Mouse (Mus musculus): Measurements from ENCODE around the gene Cyp46a1.

Cyp46a1 gene

DNA sequence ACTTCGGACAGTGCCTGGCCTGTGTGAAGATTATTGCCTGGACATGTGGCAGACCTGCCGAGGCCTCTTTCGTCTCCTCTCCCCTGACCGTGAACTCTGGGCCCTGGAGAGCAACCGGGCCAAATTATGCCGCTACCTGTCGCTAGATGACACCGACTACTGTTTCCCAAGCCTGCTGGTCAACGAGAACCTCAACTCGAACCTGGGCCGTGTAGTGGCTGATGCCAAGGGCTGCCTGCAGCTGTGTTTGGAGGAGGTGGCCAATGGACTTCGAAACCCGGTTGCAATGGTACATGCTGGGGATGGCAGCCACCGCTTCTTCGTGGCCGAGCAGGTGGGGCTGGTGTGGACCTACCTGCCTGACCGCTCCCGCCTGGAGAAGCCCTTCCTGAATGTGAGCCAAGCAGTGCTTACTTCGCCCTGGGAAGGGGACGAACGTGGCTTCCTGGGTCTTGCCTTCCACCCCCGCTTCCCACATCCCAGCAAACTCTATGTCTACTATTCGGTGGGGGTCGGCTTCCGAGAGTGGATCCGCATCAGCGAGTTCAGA lies 22.4 kb upstream of the Cyp46a1 start:
- in situ Hi-C loops (cut with MboI), result no loop called here

- in situ Hi-C loops (cut with MboI), result no loop called here
Measured at GRCm38 (mm10) chr12:108312432-108312851, 21.7 kb upstream of the Cyp46a1 start.

- in situ Hi-C loops (cut with MboI), result no loop called here
Measured at GRCm38 (mm10) chr12:108313244-108313772, 20.9 kb upstream of the Cyp46a1 start.

DNA sequence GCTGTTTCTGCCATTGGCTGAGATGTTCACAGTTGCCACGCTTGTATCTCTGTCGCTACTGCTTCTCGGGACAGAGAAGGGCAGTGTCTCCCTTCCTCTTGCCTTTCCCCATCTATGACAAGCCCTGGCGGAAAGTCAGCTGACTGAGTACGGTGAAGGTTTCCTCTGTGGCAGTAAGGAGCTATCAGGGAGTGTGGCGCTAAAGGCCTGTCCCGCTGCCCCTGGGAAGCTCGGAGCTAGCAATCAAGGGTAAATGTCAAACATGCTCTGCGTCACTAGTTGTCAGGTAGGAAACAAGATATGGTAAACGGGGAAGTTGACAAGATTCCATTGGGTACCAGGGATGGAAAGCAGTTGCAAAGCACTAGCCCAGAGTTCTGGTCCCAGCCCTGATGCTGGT lies 18.4 kb upstream of the Cyp46a1 start:
- in situ Hi-C loops (cut with MboI), result no loop called here

GRCm38 (mm10) chr12:108316655-108317054 lies 17.5 kb upstream of the Cyp46a1 start:
- in situ Hi-C loops (cut with MboI), result no loop called here

DNA sequence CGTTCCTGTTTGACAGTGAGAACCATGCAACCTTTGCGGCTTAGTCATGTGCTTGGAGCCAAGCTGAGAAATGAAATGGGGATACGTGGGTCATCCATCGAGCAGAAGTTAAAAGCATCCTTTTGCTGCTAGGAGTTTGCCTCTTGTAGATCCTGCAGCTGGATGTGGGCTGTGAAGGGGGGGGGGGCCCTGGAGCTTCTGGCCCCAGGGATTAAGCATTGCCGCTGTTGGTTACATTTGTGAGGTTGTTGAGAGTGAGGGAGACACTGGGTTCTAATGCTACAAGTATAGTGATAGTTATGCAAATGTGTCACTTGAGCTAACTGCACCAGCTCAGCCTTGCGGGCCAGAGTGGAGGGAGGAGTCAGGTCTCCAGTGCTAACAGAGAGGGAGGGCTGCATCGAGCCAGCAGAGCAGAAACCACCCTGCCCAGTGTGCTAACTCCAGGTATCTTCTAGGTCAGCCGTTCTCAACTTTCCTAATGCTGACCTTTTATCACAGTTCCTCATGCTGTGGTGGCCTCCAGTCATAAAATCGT lies 16.9 kb upstream of the Cyp46a1 start:
- in situ Hi-C loops (cut with MboI), result no loop called here

DNA sequence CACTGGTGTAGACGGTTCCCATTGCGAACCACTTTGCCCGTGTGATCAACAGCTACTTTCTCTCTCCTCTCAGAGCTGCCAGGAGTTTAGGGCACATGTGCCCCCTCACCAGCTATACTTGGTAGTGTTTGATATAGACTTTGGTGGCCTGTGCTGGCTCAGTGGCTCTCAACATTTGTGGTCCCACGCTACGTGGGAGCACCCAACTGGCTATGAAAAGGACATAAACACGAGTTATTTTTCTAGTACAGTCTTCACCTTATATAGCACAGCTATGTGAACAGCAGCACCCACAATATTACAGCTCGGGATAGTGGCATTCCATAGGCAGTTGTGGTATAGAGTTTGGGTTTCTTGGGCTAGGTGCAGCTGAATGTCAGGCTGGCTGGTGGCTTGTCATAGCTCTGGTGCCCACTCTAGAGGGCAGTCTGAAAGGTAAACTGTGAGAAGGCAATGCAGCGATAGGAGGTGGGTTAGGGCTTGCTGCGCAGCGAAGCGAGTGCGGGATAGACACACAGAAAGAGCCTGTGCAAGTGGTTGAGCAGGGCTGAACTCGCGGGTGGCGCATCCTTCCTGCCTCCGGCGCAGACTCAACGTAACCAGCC lies 16.3 kb upstream of the Cyp46a1 start:
- in situ Hi-C loops (cut with MboI), result no loop called here

DNA sequence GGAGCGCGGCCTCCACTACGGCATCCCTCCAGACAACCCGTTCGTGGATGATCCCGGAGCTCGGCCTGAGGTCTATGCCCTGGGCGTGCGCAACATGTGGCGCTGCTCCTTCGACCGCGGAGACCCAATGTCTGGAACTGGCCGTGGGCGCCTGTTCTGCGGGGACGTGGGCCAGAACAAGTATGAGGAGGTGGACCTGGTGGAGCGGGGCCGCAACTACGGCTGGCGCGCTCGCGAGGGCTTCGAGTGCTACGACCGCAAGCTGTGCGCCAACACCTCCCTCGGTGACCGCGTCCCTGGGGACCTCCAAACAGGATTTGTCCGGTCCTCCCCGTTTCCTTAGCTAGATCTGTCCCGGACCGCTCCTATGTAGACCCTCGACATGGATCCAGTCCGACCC lies 15.7 kb upstream of the Cyp46a1 start:
- in situ Hi-C loops (cut with MboI), result no loop called here

DNA sequence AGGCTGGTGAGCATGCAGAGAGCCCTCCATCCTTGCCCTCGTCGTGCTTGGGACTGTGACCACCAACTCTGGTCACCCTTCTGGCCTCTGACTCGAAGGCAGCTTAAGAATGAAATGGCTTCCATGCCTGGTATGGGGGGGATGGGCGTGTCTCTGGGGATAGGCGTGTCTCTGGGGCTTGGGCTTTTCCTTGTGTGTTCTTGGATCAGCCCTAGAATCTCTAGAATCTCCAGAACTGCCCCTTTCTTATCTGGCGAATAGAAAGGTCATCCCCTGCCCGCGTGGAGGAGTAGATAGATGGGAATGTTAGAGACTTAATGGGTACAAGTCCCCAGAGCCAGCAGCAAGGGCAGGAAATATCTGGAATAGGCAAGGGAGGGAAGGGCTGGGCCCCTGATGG lies 14.1 kb upstream of the Cyp46a1 start:
- in situ Hi-C loops (cut with MboI), result no loop called here

DNA sequence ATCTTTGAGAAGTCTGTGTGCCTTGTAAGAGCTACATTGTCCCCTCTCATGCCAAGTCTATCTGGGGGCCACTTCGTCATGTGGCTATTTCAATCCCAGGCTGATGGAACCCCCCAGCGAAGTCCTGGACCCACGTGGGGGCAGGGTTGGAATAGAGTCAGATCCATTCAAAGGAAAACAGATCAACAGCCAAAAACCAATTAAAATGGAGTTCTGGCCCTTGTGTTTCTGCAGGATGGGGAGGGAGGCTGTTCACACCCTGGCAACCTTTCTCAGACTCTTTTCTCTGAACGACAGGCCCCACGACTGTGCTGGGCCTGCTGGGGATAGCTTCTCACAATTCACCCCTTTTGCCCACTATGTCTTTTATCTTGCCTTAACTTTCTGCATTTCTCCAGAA lies 7.8 kb upstream of the Cyp46a1 start:
- in situ Hi-C loops (cut with MboI), result no loop called here

DNA sequence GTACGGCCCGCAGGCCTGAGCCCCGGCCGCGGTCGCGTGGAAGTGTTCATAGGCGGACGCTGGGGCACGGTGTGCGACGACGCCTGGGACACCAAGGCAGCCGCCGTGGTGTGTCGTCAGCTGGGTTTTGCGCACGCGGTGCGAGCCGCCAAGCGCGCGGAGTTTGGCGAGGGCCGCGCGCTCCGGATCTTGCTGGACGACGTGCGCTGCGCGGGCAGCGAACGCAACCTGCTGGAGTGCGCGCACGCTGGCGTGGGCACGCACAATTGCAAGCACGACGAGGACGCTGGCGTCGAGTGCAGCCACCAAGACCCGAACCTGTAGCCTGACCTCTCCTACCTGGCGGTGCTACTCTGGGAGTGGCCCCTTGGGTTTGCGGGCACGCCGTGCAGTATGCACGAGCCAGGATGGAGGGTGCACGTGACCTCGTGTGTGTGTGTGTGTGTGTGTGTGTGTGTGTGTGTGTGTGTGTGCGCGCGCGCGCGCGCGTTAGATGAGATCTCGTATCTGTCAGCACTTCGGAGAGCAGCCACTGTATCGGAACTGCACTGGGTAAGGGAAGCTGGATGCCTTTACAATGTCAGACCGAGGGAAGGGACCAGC lies 6.2 kb upstream of the Cyp46a1 start:
- in situ Hi-C loops (cut with MboI), result no loop called here

GRCm38 (mm10) chr12:108333056-108333455 lies 1.1 kb upstream of the Cyp46a1 start:
- in situ Hi-C loops (cut with MboI), result no loop called here

DNA sequence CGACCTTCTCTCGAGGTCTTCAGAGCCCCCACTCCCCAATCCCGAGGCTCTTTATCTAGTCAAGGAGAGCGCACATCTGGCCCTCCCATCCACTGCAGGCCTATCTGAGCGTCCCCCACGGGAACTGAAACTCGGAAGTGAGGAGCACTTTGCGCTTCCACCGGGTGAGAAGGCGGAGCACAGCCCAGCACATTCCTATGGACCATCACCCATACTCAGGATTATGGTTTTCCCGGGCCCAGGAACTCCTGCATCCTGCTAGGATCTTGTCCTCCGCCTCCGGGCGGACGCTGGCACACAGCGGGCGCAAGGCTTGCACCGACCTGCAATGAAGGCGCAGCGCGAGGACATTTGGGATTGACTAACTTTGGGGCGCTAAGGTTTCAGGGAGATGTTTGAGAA lies 699 bp upstream of the Cyp46a1 start:
- in situ Hi-C loops (cut with MboI), result no loop called here

DNA sequence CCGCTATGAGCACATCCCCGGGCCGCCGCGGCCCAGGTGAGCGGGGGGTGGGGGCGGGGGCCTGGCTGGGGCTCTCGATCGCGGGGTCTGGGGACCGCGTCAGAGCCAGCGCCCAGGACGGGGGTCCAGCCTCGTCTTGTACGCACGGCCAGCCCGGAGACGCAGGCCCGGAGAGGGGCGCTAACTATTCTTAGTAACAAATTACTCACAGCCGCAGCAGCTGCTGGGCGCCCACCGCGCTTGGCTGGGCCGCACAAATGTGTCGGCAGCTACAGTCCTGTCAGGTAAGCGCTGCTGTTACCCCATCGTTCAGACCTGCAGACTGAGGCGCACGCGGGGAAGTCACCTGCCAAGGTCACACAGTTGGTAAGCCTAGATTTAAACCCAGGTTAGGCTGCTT lies 348 bp downstream of the Cyp46a1 start:
- in situ Hi-C loops (cut with MboI), result no loop called here

GRCm38 (mm10) chr12:108338572-108339190 lies 4.5 kb downstream of the Cyp46a1 start:
- in situ Hi-C loops (cut with MboI), result no loop called here

DNA sequence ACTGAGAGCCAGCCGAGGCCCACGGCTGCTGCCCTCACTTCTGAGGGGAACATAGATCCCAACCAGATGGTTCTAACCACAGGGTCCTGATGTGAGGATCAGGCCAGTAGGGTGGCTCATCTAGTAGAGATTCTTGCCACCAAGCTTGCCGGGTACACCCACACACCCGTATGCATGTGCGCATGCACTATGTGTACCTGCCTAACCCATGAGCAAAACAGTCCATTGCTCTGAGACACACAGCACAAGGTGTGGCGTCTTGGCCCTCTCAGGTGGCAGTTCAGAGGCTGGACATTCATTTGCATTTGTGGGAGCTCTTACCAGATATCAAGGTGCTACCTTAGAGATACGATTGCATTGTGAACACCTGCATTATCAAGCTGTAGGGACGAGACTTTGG lies 14.0 kb downstream of the Cyp46a1 start:
- in situ Hi-C loops (cut with MboI), result no loop called here

DNA sequence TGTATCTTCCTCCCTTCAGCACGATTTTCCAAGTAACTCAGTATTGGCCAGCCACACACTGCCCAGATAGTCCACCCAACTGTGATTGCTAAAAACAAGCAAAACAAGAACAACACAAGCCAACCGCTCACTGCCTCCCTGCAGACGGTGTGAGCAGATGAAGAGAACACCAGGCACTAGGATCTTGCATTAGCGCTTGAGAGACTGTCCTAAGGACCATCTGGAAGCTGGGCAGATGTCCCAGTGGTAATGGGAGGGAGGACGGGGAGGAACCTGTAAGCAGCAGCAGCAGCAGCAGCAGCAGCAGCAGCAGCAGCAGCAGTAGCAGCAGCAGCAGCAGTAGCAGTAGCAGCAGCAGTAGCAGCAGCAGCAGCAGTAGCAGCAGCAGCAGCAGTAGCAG lies 14.8 kb downstream of the Cyp46a1 start:
- in situ Hi-C loops (cut with MboI), result no loop called here

DNA sequence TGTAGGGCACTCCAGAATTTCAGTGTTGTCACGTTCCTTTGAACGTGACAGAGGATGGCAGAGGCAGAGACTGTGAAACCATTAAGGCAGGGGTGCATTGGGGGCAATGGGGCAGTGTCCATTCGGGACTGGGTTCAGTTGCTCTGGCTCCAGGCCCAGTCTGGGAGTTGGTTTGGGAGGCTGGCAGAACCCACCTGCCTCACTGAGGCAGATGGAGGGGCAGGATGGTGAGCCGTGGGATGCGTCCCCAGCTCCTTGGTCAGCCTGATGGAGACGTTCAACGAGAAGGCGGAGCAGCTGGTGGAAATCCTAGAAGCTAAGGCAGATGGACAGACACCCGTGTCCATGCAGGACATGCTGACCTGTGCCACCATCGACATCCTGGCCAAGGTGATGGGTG lies 16.8 kb downstream of the Cyp46a1 start:
- in situ Hi-C loops (cut with MboI), result no loop called here

DNA sequence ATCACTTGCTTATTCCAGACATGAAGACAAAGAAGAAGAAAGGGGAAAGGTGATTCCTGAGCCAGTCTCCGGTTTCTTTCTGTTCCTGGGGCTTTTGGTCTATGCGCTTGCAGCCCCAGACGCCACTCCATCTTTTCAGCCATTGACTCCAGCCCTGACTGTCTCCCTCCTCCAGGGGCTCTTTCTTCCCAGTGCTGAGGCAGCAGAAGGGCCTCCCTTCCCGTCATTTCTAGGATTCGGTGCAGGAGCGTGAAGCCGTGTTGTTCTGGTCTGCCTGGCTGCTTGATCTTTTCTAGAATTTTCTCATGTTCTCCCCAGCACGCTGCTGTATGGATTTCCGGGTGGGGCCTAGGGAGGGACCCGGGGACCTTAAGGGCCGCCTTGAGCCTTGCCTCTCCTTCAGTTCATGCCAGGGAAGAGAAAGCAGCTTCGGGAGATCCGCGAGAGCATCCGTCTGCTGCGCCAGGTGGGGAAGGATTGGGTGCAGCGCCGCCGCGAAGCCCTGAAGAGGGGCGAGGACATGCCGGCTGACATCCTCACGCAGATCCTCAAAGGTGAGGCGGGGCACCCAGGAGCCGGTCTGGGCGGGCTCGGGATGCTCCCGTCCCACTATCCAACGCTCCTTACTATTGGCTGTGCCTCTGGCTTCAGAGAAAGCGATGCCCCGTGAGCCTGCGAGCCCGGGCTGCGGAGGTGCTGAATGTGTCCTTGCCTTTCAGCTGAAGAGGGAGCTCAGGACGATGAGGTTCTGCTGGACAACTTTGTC lies 18.4 kb downstream of the Cyp46a1 start:
- in situ Hi-C loops (cut with MboI), result no loop called here

GRCm38 (mm10) chr12:108354284-108354683 lies 20.1 kb downstream of the Cyp46a1 start:
- in situ Hi-C loops (cut with MboI), result no loop called here

- in situ Hi-C loops (cut with MboI), result no loop called here
Measured at GRCm38 (mm10) chr12:108355271-108355670, 21.1 kb downstream of the Cyp46a1 start.

DNA sequence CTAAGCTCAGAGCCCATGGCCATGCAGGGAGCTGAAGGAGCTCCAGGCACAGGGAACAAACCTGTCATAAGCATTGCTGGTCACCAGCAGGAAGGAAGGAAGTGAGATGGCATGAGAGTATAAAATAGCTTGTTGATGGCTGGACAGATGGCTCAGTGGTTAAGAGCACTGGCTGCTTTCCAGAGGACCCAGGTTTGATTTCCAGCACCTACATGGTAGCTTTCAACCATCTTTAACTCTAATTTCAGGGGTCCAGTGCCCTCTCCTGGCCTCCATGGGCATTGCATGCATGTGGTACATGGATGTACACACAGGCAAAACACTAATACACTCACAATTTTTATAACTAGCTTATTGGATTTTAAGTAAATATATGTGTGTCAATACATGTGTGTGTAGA lies 21.8 kb downstream of the Cyp46a1 start:
- in situ Hi-C loops (cut with MboI), result no loop called here

Data from mature B cell (primary cell).